ENCODE assay signal across 8 mouse cellular contexts in genomic region chr2:103086432-103086831, GRCm38 (mm10). TPM values are rescaled to one million over a fixed set of nuclear protein-coding genes. Genes with fewer than 3 reads are reported as not detected.
A peak's percentile ranks its signal among the peaks of the same experiment; 100 is the strongest.
DNase-seq lines count a peak whose midpoint lies in the region; ATAC-seq and TF ChIP-seq lines count a peak whose summit lies in the region.

No protein-coding gene starts in this region.

- 0% methylated on average over 1 of the region's 1 CpGs for WGBS in heart, adult 2 months
- WGBS in midbrain, embryonic 11.5 days = 6% methylated on average over 1 of the region's 1 CpGs
- 10% methylated on average over 1 of the region's 1 CpGs for WGBS in midbrain, embryonic 13.5 days
- WGBS in lung, postnatal 0 days = 0% methylated on average over 1 of the region's 1 CpGs
- WGBS in heart, embryonic 10.5 days = 6% methylated on average over 1 of the region's 1 CpGs

- ATAC-seq in midbrain, embryonic 11.5 days (ENCODE audit: low FRiP score) = no peak
- no peak for ATAC-seq in midbrain, embryonic 13.5 days
- ATAC-seq in activated CD4-positive, CD25-positive, alpha-beta regulatory T cell, adult 4 months = peak; percentile 49
- ATAC-seq in lung, postnatal 0 days = no peak

- peak; percentile 86 for TF ChIP-seq CTCF in heart, adult 2 months (IDR thresholded peaks at IDR 0.05)
- TF ChIP-seq CTCF in lung, postnatal 0 days (IDR thresholded peaks at IDR 0.05) = peak; percentile 86

- no peaks in the 10 kb centered on the region for H3K9me3 ChIP-seq in midbrain, embryonic 11.5 days (ENCODE audit: control insufficient read depth, low read length)
- no peaks in the 10 kb centered on the region for H3K9me3 ChIP-seq in midbrain, embryonic 13.5 days
- no peaks in the 10 kb centered on the region for H3K9me3 ChIP-seq in lung, postnatal 0 days (ENCODE audit: low read length)
- H3K9me3 ChIP-seq in heart, embryonic 10.5 days = no peaks in the 10 kb centered on the region

- intact Hi-C loops in heart, adult 2 months (cut with DNase I) = loop anchor here (2.0 to 5.0 kb wide), 3 partner anchors 260 to 336 kb away; no protein-coding TSS in a partner anchor
- intact Hi-C loops in heart, postnatal 25 days (cut with DNase I) = loop anchor here (2.0 to 5.0 kb wide), 2 partner anchors 260 to 336 kb away; no protein-coding TSS in a partner anchor

- no peak overlapping the region for H3K4me3 ChIP-seq in heart, adult 2 months
- no peak overlapping the region for H3K4me3 ChIP-seq in midbrain, embryonic 11.5 days (ENCODE audit: low read depth, low read length)
- no peak overlapping the region for H3K4me3 ChIP-seq in midbrain, embryonic 13.5 days (replicated peaks)
- no peak overlapping the region for H3K4me3 ChIP-seq in lung, postnatal 0 days (ENCODE audit: low read depth, low read length)
- H3K4me3 ChIP-seq in heart, embryonic 10.5 days = no peak overlapping the region

- no peaks in the 10 kb centered on the region for H3K27me3 ChIP-seq in heart, adult 2 months (ENCODE audit: control insufficient read depth, insufficient read depth, low read length)
- H3K27me3 ChIP-seq in midbrain, embryonic 11.5 days (ENCODE audit: control insufficient read depth, insufficient read depth, low read length) = no peaks in the 10 kb centered on the region
- H3K27me3 ChIP-seq in midbrain, embryonic 13.5 days = no peaks in the 10 kb centered on the region
- H3K27me3 ChIP-seq in lung, postnatal 0 days (replicated peaks; ENCODE audit: insufficient read depth, low read length) = no peaks in the 10 kb centered on the region
- no peaks in the 10 kb centered on the region for H3K27me3 ChIP-seq in heart, embryonic 10.5 days (ENCODE audit: insufficient read depth, poor library complexity, severe bottlenecking)

- no peak overlapping the region for H3K9ac ChIP-seq in heart, adult 2 months (ENCODE audit: low read depth, low read length)
- no peak overlapping the region for H3K9ac ChIP-seq in midbrain, embryonic 11.5 days (ENCODE audit: low read length)
- no peak overlapping the region for H3K9ac ChIP-seq in midbrain, embryonic 13.5 days (replicated peaks)
- H3K9ac ChIP-seq in lung, postnatal 0 days (replicated peaks; ENCODE audit: low read depth) = no peak overlapping the region

- H3K36me3 ChIP-seq in heart, adult 2 months (ENCODE audit: control insufficient read depth, insufficient read depth, low read length) = no peaks in the 10 kb centered on the region; the same call in 1 of the 2 replicates
- H3K36me3 ChIP-seq in midbrain, embryonic 11.5 days (ENCODE audit: control insufficient read depth, insufficient read depth, low read length) = no peaks in the 10 kb centered on the region
- peaks cover 22% of the 10 kb centered on the region for H3K36me3 ChIP-seq in midbrain, embryonic 13.5 days
- peaks cover 5% of the 10 kb centered on the region; the same call in 1 of the 2 replicates for H3K36me3 ChIP-seq in lung, postnatal 0 days (ENCODE audit: insufficient read depth, low read length)
- H3K36me3 ChIP-seq in heart, embryonic 10.5 days = peaks cover 19% of the 10 kb centered on the region

- no peaks in the 10 kb centered on the region for H3K4me1 ChIP-seq in heart, adult 2 months (ENCODE audit: control insufficient read depth, insufficient read depth, low read length)
- no peaks in the 10 kb centered on the region for H3K4me1 ChIP-seq in midbrain, embryonic 11.5 days (ENCODE audit: control insufficient read depth, insufficient read depth, low read length)
- 0 out of 2 replicates have a peak, but pooled peaks cover 2% of the 10 kb centered on the region for H3K4me1 ChIP-seq in midbrain, embryonic 13.5 days (replicated peaks)
- H3K4me1 ChIP-seq in lung, postnatal 0 days (ENCODE audit: insufficient read depth, low read depth, low read length) = no peaks in the 10 kb centered on the region
- H3K4me1 ChIP-seq in heart, embryonic 10.5 days = peaks cover 4% of the 10 kb centered on the region; the same call in 1 of the 2 replicates

- TF ChIP-seq EP300 in heart, adult 2 months (IDR thresholded peaks at IDR 0.05; ENCODE audit: insufficient read depth, low read depth, low read length) = no peak
- TF ChIP-seq EP300 in lung, postnatal 0 days (IDR thresholded peaks at IDR 0.05) = no peak

- no peak overlapping the region for H3K4me2 ChIP-seq in midbrain, embryonic 11.5 days
- no peak overlapping the region for H3K4me2 ChIP-seq in midbrain, embryonic 13.5 days (replicated peaks)
- no peak overlapping the region for H3K4me2 ChIP-seq in lung, postnatal 0 days (replicated peaks; ENCODE audit: low read depth, low read length)

- H3K27ac ChIP-seq in heart, adult 2 months = no peak overlapping the region
- H3K27ac ChIP-seq in midbrain, embryonic 11.5 days (ENCODE audit: low read depth, low read length) = no peak overlapping the region
- H3K27ac ChIP-seq in midbrain, embryonic 13.5 days = no peak overlapping the region
- no peak overlapping the region for H3K27ac ChIP-seq in lung, postnatal 0 days (ENCODE audit: low read length)
- H3K27ac ChIP-seq in heart, embryonic 10.5 days = no peak overlapping the region

- no peak for TF ChIP-seq POLR2A in heart, adult 2 months (IDR thresholded peaks at IDR 0.05; ENCODE audit: insufficient read depth, low read depth, low read length)

- H3K79me2 ChIP-seq in heart, adult 2 months (replicated peaks; ENCODE audit: control insufficient read depth, insufficient read depth, low read length) = no peaks in the 10 kb centered on the region

- no peak for DNase-seq in heart, adult 2 months
- DNase-seq in heart, postnatal 25 days (ENCODE audit: low spot score) = no peak
- DNase-seq in midbrain, embryonic 11.5 days (ENCODE audit: low spot score, missing footprints) = peak; percentile 91
- DNase-seq in lung, postnatal 0 days (ENCODE audit: low spot score) = peak; percentile 72
- DNase-seq in T-cell, adult 2 months (ENCODE audit: low spot score) = no peak
- DNase-seq in heart, embryonic 10.5 days (ENCODE audit: low spot score) = no peak

RNA-seq across cellular contexts. Expression of gene Apip, which starts 13.0 kb away (rescaled TPM):
- total RNA-seq in heart, adult 2 months (2021) = 10 to 100 TPM; 62.5 to 74.7 TPM
- 44.2 and 65.5 TPM in 2 replicates for polyA plus RNA-seq in heart, adult 2 months (2012; rRNA removed)
- 10 to 100 TPM; 71.3 to 73.9 TPM for total RNA-seq in heart, postnatal 25 days (2021)
- 60.0 and 61.8 TPM in 2 replicates for polyA plus RNA-seq in midbrain, embryonic 11.5 days (2014; fragmentation: Nextera tagmentation; extraction: Ambion mirVana)
- polyA plus RNA-seq in midbrain, embryonic 13.5 days (2015; fragmentation: Nextera tagmentation; extraction: Ambion mirVana) = 45.2 and 48.3 TPM in 2 replicates
- 10 to 100 TPM; 27.2 to 40.5 TPM for polyA plus RNA-seq in activated CD4-positive, CD25-positive, alpha-beta regulatory T cell, adult 4 months (2017; shearing (Covaris generic))
- polyA plus RNA-seq in lung, postnatal 0 days (2015; fragmentation: Nextera tagmentation; extraction: Ambion mirVana) = 66.8 and 70.4 TPM in 2 replicates
- 65.4 and 66.2 TPM in 2 replicates for polyA plus RNA-seq in heart, embryonic 10.5 days (2016; fragmentation: Nextera tagmentation; extraction: Ambion mirVana)

RNA-seq across cellular contexts. Expression of gene Pdhx, which starts 13.1 kb away (rescaled TPM):
- total RNA-seq in heart, adult 2 months (2021) = 100 to 1,000 TPM; 147 to 162 TPM
- polyA plus RNA-seq in heart, adult 2 months (2012; rRNA removed) = 102 and 124 TPM in 2 replicates
- total RNA-seq in heart, postnatal 25 days (2021) = 100 to 1,000 TPM; 184 to 194 TPM
- 54.4 and 57.7 TPM in 2 replicates for polyA plus RNA-seq in midbrain, embryonic 11.5 days (2014; fragmentation: Nextera tagmentation; extraction: Ambion mirVana)
- 61.7 and 65.7 TPM in 2 replicates for polyA plus RNA-seq in midbrain, embryonic 13.5 days (2015; fragmentation: Nextera tagmentation; extraction: Ambion mirVana)
- polyA plus RNA-seq in activated CD4-positive, CD25-positive, alpha-beta regulatory T cell, adult 4 months (2017; shearing (Covaris generic)) = 10 to 100 TPM; 18.4 to 19.8 TPM
- polyA plus RNA-seq in lung, postnatal 0 days (2015; fragmentation: Nextera tagmentation; extraction: Ambion mirVana) = 23.0 and 25.3 TPM in 2 replicates
- polyA plus RNA-seq in heart, embryonic 10.5 days (2016; fragmentation: Nextera tagmentation; extraction: Ambion mirVana) = 47.2 and 55.6 TPM in 2 replicates

Comparison
In these comparisons a context has a peak if more than half of its experiments do, and no peak if none do; other contexts are left out.
1. DNase-seq: peak in midbrain, embryonic 11.5 days (single experiment) and lung, postnatal 0 days (single experiment); none in heart, adult 2 months (0 of 2), heart, postnatal 25 days (single experiment), T-cell, adult 2 months (single experiment) and heart, embryonic 10.5 days (single experiment).